Mouse (Mus musculus) hindbrain, embryonic 15.5 days (tissue): ENCODE measurements at regions not wholly inside any gene's neighbourhood (a gene's known extent, or its start where the extent isn't known, plus 50 kb on each side); places are given as distances from the start of the nearest gene placed in this dataset.

Source experiments
- ATAC-seq: fragments of 200-750 bp; cut with Nextera tagmentation; 2 replicates; pipeline ENCODE4 v1.8.0; 2017; ENCODE audit warnings: low read depth, moderate number of reproducible peaks, moderate TSS enrichment; ENCODE audit not compliant: low FRiP score
- H3K27ac ChIP-seq: fragments of 300-500 bp; sonication (generic); replicated peaks from 2 replicates; pipeline ENCODE4 v1.5.1; 2015; ENCODE audit warnings: mild to moderate bottlenecking, inconsistent platforms
- H3K27me3 ChIP-seq: fragments of 300-500 bp; sonication (generic); 2 replicates; pipeline ENCODE4 v1.6.1; 2015; ENCODE audit warnings: control low read depth, inconsistent platforms
- H3K36me3 ChIP-seq: fragments of 300-500 bp; sonication (generic); 2 replicates; pipeline ENCODE4 v1.6.1; 2015; ENCODE audit warnings: control low read depth, inconsistent platforms
- H3K4me1 ChIP-seq: fragments of 300-500 bp; sonication (generic); replicated peaks from 2 replicates; pipeline ENCODE4 v1.6.1; 2015; ENCODE audit warnings: control low read depth, inconsistent platforms
- H3K4me2 ChIP-seq: fragments of 300-500 bp; sonication (generic); 2 replicates; pipeline ENCODE4 v1.6.1; 2015; ENCODE audit warnings: moderate library complexity, mild to moderate bottlenecking, inconsistent platforms
- H3K4me3 ChIP-seq: fragments of 300-500 bp; sonication (generic); 2 replicates; pipeline ENCODE4 v1.5.1; 2015; ENCODE audit warnings: mild to moderate bottlenecking, inconsistent platforms
- H3K9ac ChIP-seq: fragments of 300-500 bp; sonication (generic); 2 replicates; pipeline ENCODE4 v1.6.1; 2015; ENCODE audit warnings: inconsistent platforms
- H3K9me3 ChIP-seq: fragments of 300-500 bp; sonication (generic); 2 replicates; pipeline ENCODE4 v1.6.1; 2016; ENCODE audit warnings: control low read depth, inconsistent platforms
- WGBS: fragments of 180-500 bp; shearing (Covaris S2); methylation state at CpG from one replicate; pipeline ENCODE4 v1.1.7; 2015; 5-methylcytosine and 5-hydroxymethylcytosine counted together

- H3K36me3 ChIP-seq = no peaks in the 10 kb centered on the region
- H3K4me2 ChIP-seq = no peak overlapping the region
- H3K4me1 ChIP-seq = no peaks in the 10 kb centered on the region
- ATAC-seq = no peak
- H3K27ac ChIP-seq = no peak overlapping the region
- no peak overlapping the region for H3K9ac ChIP-seq
- no peak overlapping the region for H3K4me3 ChIP-seq
- H3K9me3 ChIP-seq = no peaks in the 10 kb centered on the region
- H3K27me3 ChIP-seq = no peaks in the 10 kb centered on the region
- 83% methylated on average over 3 of the region's 3 CpGs for WGBS
These were observed 79.9 kb upstream of the Sox13 start for GRCm38 (mm10) chr1:133504116-133504515.

- no peak for ATAC-seq
- Histone ChIP-seq H3K4me1 (no peaks in the 10 kb centered on the region), H3K27me3 (no peaks in the 10 kb centered on the region), H3K27ac (no peak overlapping the region), H3K9ac (no peak overlapping the region), H3K9me3 (no peaks in the 10 kb centered on the region), H3K36me3 (no peaks in the 10 kb centered on the region), H3K4me3 (no peak overlapping the region), H3K4me2 (no peak overlapping the region)
- WGBS = 89% methylated on average over 2 of the region's 2 CpGs
These were observed 79.2 kb upstream of the Sox13 start for GRCm38 (mm10) chr1:133503336-133503735.

GRCm38 (mm10) chr1:133501016-133501415 is 76.8 kb upstream of the Sox13 start:
- no peak for ATAC-seq
- no peak overlapping the region for H3K4me2 ChIP-seq
- no peaks in the 10 kb centered on the region for H3K4me1 ChIP-seq
- no peaks in the 10 kb centered on the region for H3K9me3 ChIP-seq
- no peaks in the 10 kb centered on the region for H3K36me3 ChIP-seq
- no peak overlapping the region for H3K27ac ChIP-seq
- no peak overlapping the region for H3K4me3 ChIP-seq
- 52% methylated on average over 13 of the region's 13 CpGs for WGBS
- H3K27me3 ChIP-seq = no peaks in the 10 kb centered on the region
- H3K9ac ChIP-seq = no peak overlapping the region

GRCm38 (mm10) chr1:133492986-133493741 is 69.0 kb upstream of the Sox13 start:
- Histone ChIP-seq H3K36me3 (no peaks in the 10 kb centered on the region), H3K4me1 (peaks cover 23% of the 10 kb centered on the region), H3K27ac (peak overlapping the region; percentile 82), H3K4me2 (peak overlapping the region; percentile 68), H3K9me3 (no peaks in the 10 kb centered on the region), H3K4me3 (peak overlapping the region; percentile 32), H3K27me3 (no peaks in the 10 kb centered on the region), H3K9ac (peak overlapping the region; percentile 45)
- peak; percentile 74 for ATAC-seq
- WGBS = 2% methylated on average over 29 of the region's 29 CpGs

- ATAC-seq = peak; percentile 83
- WGBS = under 1% methylated on average over 11 of the region's 11 CpGs
- Histone ChIP-seq H3K9me3 (no peaks in the 10 kb centered on the region), H3K36me3 (no peaks in the 10 kb centered on the region), H3K4me3 (peak overlapping the region; percentile 32), H3K4me2 (peak overlapping the region; percentile 68), H3K27me3 (no peaks in the 10 kb centered on the region), H3K27ac (peak overlapping the region; percentile 82), H3K9ac (peak overlapping the region; percentile 45), H3K4me1 (peaks cover 23% of the 10 kb centered on the region)
These were observed 68.3 kb upstream of the Sox13 start for GRCm38 (mm10) chr1:133492291-133492985.

- peak overlapping the region; percentile 82 for H3K27ac ChIP-seq
- H3K4me3 ChIP-seq = no peak overlapping the region
- H3K9me3 ChIP-seq = no peaks in the 10 kb centered on the region
- peaks cover 23% of the 10 kb centered on the region for H3K4me1 ChIP-seq
- no peak overlapping the region for H3K9ac ChIP-seq
- no peaks in the 10 kb centered on the region for H3K27me3 ChIP-seq
- WGBS = 7% methylated on average over 4 of the region's 4 CpGs
- ATAC-seq = peak; percentile 25; the same call in 1 of the 2 replicates
- no peaks in the 10 kb centered on the region for H3K36me3 ChIP-seq
- peak overlapping the region; percentile 68 for H3K4me2 ChIP-seq
These were observed 67.7 kb upstream of the Sox13 start for GRCm38 (mm10) chr1:133491857-133492290.

GRCm38 (mm10) chr1:133487171-133487901 is 63.2 kb upstream of the Sox13 start:
- peaks cover 9% of the 10 kb centered on the region for H3K4me1 ChIP-seq
- H3K4me3 ChIP-seq = no peak overlapping the region
- H3K27ac ChIP-seq = no peak overlapping the region
- no peaks in the 10 kb centered on the region for H3K27me3 ChIP-seq
- no peaks in the 10 kb centered on the region for H3K9me3 ChIP-seq
- H3K9ac ChIP-seq = no peak overlapping the region
- H3K36me3 ChIP-seq = no peaks in the 10 kb centered on the region
- no peak overlapping the region for H3K4me2 ChIP-seq
- WGBS = 78% methylated on average over 8 of the region's 8 CpGs
- no peak for ATAC-seq

- Histone ChIP-seq H3K27ac (no peak overlapping the region), H3K27me3 (no peaks in the 10 kb centered on the region), H3K9ac (no peak overlapping the region), H3K4me1 (no peaks in the 10 kb centered on the region), H3K4me3 (no peak overlapping the region), H3K4me2 (no peak overlapping the region), H3K36me3 (no peaks in the 10 kb centered on the region), H3K9me3 (no peaks in the 10 kb centered on the region)
- no peak for ATAC-seq
- 74% methylated on average over 10 of the region's 10 CpGs for WGBS
These were observed 62.2 kb upstream of the Sox13 start for GRCm38 (mm10) chr1:133486370-133486769.

- no peak overlapping the region for H3K9ac ChIP-seq
- no peaks in the 10 kb centered on the region for H3K27me3 ChIP-seq
- WGBS = 53% methylated on average over 5 of the region's 5 CpGs
- H3K36me3 ChIP-seq = no peaks in the 10 kb centered on the region
- no peak overlapping the region for H3K4me3 ChIP-seq
- no peaks in the 10 kb centered on the region for H3K4me1 ChIP-seq
- no peaks in the 10 kb centered on the region for H3K9me3 ChIP-seq
- H3K4me2 ChIP-seq = no peak overlapping the region
- no peak overlapping the region for H3K27ac ChIP-seq
- no peak for ATAC-seq
These were observed 58.7 kb upstream of the Sox13 start for GRCm38 (mm10) chr1:133482891-133483290.

GRCm38 (mm10) chr1:133474546-133474945 is 50.4 kb upstream of the Sox13 start:
- H3K27me3 ChIP-seq = no peaks in the 10 kb centered on the region

More at GRCm38 (mm10) chr1:133474546-133474945, 50.4 kb upstream of the Sox13 start:
- no peaks in the 10 kb centered on the region for H3K9me3 ChIP-seq
- no peaks in the 10 kb centered on the region for H3K4me1 ChIP-seq
- H3K27ac ChIP-seq = no peak overlapping the region
- no peak overlapping the region for H3K4me3 ChIP-seq
- no peak overlapping the region for H3K4me2 ChIP-seq
- no peak overlapping the region for H3K9ac ChIP-seq
- WGBS = 80% methylated on average over 2 of the region's 2 CpGs
- no peak for ATAC-seq
- H3K36me3 ChIP-seq = no peaks in the 10 kb centered on the region
